Mouse (Mus musculus): ENCODE results near the gene Actn1.

- no peak for TF ChIP-seq FLI1 (IDR thresholded peaks at IDR 0.05; ENCODE audit: low read length)
- no peak for TF ChIP-seq GATA1 (IDR thresholded peaks at IDR 0.05; ENCODE audit: borderline replicate concordance, low read length)
These were observed 35.9 kb downstream of the Actn1 start for GRCm38 (mm10) chr12:80224241-80224731.
